Mouse (Mus musculus) liver, embryonic 14.5 days (tissue): ENCODE measurements at regions not wholly inside any gene's neighbourhood (a gene's known extent, or its start where the extent isn't known, plus 50 kb on each side); places are given as distances from the start of the nearest gene placed in this dataset.

ENCODE experiments used
- CTCF ChIP-seq: IDR thresholded peaks from 2 replicates; pipeline ENCODE4 v1.5.1; 2016; ENCODE audit warnings: antibody characterized with exemption, low read depth, control low read depth
- EP300 ChIP-seq: IDR thresholded peaks from 2 replicates; pipeline ENCODE4 v1.6.1; 2016; ENCODE audit warnings: antibody characterized with exemption, low read depth

- no peak for TF ChIP-seq CTCF
- TF ChIP-seq EP300, result no peak
Observed at GRCm38 (mm10) chrX:70897110-70897721, 152.8 kb upstream of the Mamld1 start.
